In genomic region chr6:4904055-4904450, GRCm38 (mm10) we compare ENCODE assay signal across 9 mouse cellular contexts. TPM values are rescaled to one million over a fixed set of nuclear protein-coding genes. Genes with fewer than 3 reads are reported as not detected.
DNase-seq lines count a peak whose midpoint lies in the region; ATAC-seq lines count a peak whose summit lies in the region.
"Had no signal": no experiment of that assay in that cellular context is flagged by ENCODE, and none has a peak within 500 bp of the region (broad histone marks: within the 10 kb centered on the region; RNA-seq: fewer than 3 reads in every experiment).

No protein-coding gene starts in this region.

- no peaks in the 10 kb centered on the region for H3K9me3 ChIP-seq in megakaryocyte, embryonic 14.5 days

- intact Hi-C loops in heart, postnatal 10 days (cut with DNase I), result loop anchor here (5.0 to 10.0 kb wide), 4 partner anchors 178 to 478 kb away; partner anchors contain the start of genes Asb4 and Casd1

- ATAC-seq in common myeloid progenitor, adult 5-6 weeks (replicated peaks; ENCODE audit: low read depth, poor library complexity, severe bottlenecking), result peak; percentile 40

- no peaks in the 10 kb centered on the region for H3K36me3 ChIP-seq in megakaryocyte, embryonic 14.5 days (replicated peaks; ENCODE audit: low read length)

- H3K27me3 ChIP-seq in megakaryocyte, embryonic 14.5 days (replicated peaks), result peaks cover 46% of the 10 kb centered on the region

- peaks cover 14% of the 10 kb centered on the region for H3K4me1 ChIP-seq in megakaryocyte, embryonic 14.5 days

- H3K4me3 ChIP-seq in megakaryocyte, embryonic 14.5 days (replicated peaks), result peak overlapping the region; percentile 94
- H3K4me3 ChIP-seq: myocyte had no signal

- DNase-seq in right cerebral cortex, adult 2 months (ENCODE audit: low spot score in 2 of 2), result peak; percentile 39 to 53
- no peak for DNase-seq in right cerebral cortex, postnatal 10 days (ENCODE audit: low spot score in 2 of 2)
- DNase-seq in heart, postnatal 10 days, result peak; percentile 50 to 51
- peak; percentile 19 to 31 for DNase-seq in kidney, postnatal 36 days
- no peak for DNase-seq in spleen, adult 18-20 months
- DNase-seq in frontal cortex, postnatal 14 days (ENCODE audit: low spot score in 2 of 2), result no peak

RNA-seq across cellular contexts. Expression of gene Ppp1r9a, which starts 1.3 kb away (rescaled TPM):
- total RNA-seq in common myeloid progenitor, adult 5-6 weeks (2017), result 11.4 and 17.7 TPM in 2 replicates
- 10 to 100 TPM; 21.8 to 24.8 TPM for total RNA-seq in heart, postnatal 10 days (2021)
- 2.5 TPM in 1 of 2 replicates, not detected in the other for polyA plus RNA-seq in megakaryocyte, embryonic 14.5 days (2012; ENCODE audit: insufficient read depth, low replicate concordance)

Comparison
In these comparisons a context has a peak if more than half of its experiments do, and no peak if none do; other contexts are left out.
1. DNase-seq: peak in right cerebral cortex, adult 2 months (2 of 2), heart, postnatal 10 days (2 of 2) and kidney, postnatal 36 days (2 of 2); none in right cerebral cortex, postnatal 10 days (0 of 2), spleen, adult 18-20 months (0 of 2) and frontal cortex, postnatal 14 days (0 of 2).